Mouse (Mus musculus): ENCODE measurements around the gene Gm45213. TPM values are rescaled to one million over a fixed set of nuclear protein-coding genes. Genes with fewer than 3 reads are reported as not detected.
A peak's percentile ranks its signal among the peaks of the same experiment; 100 is the strongest.

Gene Gm45213
- polyA plus RNA-seq, 1 experiment from 2014 or later = not detected

GRCm38 (mm10) chr7:66092656-66093055 lies 49.3 kb downstream of the Gm45213 start:
- Histone ChIP-seq H3K27me3 (ENCODE audit: control insufficient read depth, insufficient read depth, low read length) (no peaks in the 10 kb centered on the region), H3K9ac (ENCODE audit: low read length) (no peak overlapping the region), H3K4me2 (ENCODE audit: low read depth, low read length) (no peak overlapping the region), H3K4me1 (ENCODE audit: control insufficient read depth, insufficient read depth, low read length) (no peaks in the 10 kb centered on the region), H3K4me3 (replicated peaks; ENCODE audit: low read length) (no peak overlapping the region), H3K9me3 (replicated peaks; ENCODE audit: control insufficient read depth, low read length) (no peaks in the 10 kb centered on the region), H3K27ac (ENCODE audit: low read length) (no peak overlapping the region), H3K36me3 (ENCODE audit: control insufficient read depth, insufficient read depth, low read length) (peaks cover 13% of the 10 kb centered on the region; the same call in 1 of the 2 replicates)
- 85% methylated on average over 8 of the region's 8 CpGs for WGBS
- 0 out of 2 replicates have a peak, but pooled peaks have one; percentile 17 for ATAC-seq (ENCODE audit: insufficient read depth, low FRiP score)

DNA sequence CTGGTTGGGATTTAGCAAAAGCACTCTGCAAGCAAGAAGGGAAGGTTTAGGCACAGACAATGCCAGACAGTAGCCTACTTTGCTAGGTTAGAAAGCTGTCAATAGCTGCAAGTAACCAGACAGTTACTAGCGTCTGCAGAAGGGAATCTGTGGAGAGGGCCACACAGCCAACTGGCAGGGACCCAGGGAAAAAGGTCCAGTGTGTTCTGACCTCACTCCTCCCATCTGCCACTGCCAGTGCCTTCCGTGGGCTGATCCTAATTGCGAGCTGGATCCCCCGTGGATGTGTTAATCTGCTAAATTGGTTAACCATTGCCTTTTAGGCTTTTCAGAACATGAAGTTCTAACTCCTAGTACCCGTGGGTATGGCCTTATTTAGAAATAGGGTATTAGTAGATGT lies 50.7 kb downstream of the Gm45213 start:
- Histone ChIP-seq H3K4me2 (ENCODE audit: low read depth, low read length) (no peak overlapping the region), H3K27ac (ENCODE audit: low read length) (no peak overlapping the region), H3K4me1 (ENCODE audit: control insufficient read depth, insufficient read depth, low read length) (no peaks in the 10 kb centered on the region), H3K27me3 (ENCODE audit: control insufficient read depth, insufficient read depth, low read length) (no peaks in the 10 kb centered on the region), H3K4me3 (replicated peaks; ENCODE audit: low read length) (no peak overlapping the region), H3K9me3 (replicated peaks; ENCODE audit: control insufficient read depth, low read length) (no peaks in the 10 kb centered on the region), H3K36me3 (ENCODE audit: control insufficient read depth, insufficient read depth, low read length) (peaks cover 5% of the 10 kb centered on the region; the same call in 1 of the 2 replicates), H3K9ac (ENCODE audit: low read length) (no peak overlapping the region)
- no peak for ATAC-seq (ENCODE audit: insufficient read depth, low FRiP score)
- 64% methylated on average over 5 of the region's 5 CpGs for WGBS

GRCm38 (mm10) chr7:66098803-66099202 lies 55.4 kb downstream of the Gm45213 start:
- no peak for ATAC-seq (ENCODE audit: insufficient read depth, low FRiP score)
- no peak overlapping the region for H3K4me2 ChIP-seq (ENCODE audit: low read depth, low read length)
- H3K9me3 ChIP-seq (replicated peaks; ENCODE audit: control insufficient read depth, low read length) = no peaks in the 10 kb centered on the region
- no peaks in the 10 kb centered on the region for H3K27me3 ChIP-seq (ENCODE audit: control insufficient read depth, insufficient read depth, low read length)
- no peak overlapping the region for H3K27ac ChIP-seq (ENCODE audit: low read length)
- no peaks in the 10 kb centered on the region for H3K4me1 ChIP-seq (ENCODE audit: control insufficient read depth, insufficient read depth, low read length)
- H3K9ac ChIP-seq (ENCODE audit: low read length) = no peak overlapping the region
- 85% methylated on average over 7 of the region's 7 CpGs for WGBS
- no peak overlapping the region for H3K4me3 ChIP-seq (replicated peaks; ENCODE audit: low read length)
- H3K36me3 ChIP-seq (ENCODE audit: control insufficient read depth, insufficient read depth, low read length) = no peaks in the 10 kb centered on the region

DNA sequence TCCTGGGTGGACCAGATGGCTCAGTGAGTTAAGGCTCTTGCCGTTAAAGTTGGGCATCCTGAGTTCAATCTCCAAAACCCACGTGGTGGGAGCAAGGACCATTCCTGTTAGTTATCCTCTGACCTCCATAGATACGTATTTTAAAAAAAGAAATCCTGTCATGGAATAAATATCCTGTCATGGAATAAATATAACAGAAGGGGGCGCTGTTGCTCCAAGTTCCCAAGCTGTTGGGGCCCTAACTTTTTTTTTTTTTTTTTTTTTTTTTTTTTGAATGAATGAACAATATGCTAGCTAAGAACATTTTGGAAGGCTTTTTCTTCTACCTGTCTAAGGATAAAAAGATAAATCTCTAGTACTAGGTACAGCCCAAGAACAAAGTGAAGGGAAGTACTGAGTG lies 58.5 kb downstream of the Gm45213 start:
- no peak for ATAC-seq (ENCODE audit: insufficient read depth, low FRiP score)
- WGBS = 4% methylated on average over 4 of the region's 4 CpGs
- Histone ChIP-seq H3K4me3 (replicated peaks; ENCODE audit: low read length) (no peak overlapping the region), H3K9ac (ENCODE audit: low read length) (no peak overlapping the region), H3K4me1 (ENCODE audit: control insufficient read depth, insufficient read depth, low read length) (0 out of 2 replicates have a peak, but pooled peaks cover 2% of the 10 kb centered on the region), H3K27ac (ENCODE audit: low read length) (no peak overlapping the region), H3K36me3 (ENCODE audit: control insufficient read depth, insufficient read depth, low read length) (no peaks in the 10 kb centered on the region), H3K4me2 (ENCODE audit: low read depth, low read length) (no peak overlapping the region), H3K27me3 (ENCODE audit: control insufficient read depth, insufficient read depth, low read length) (no peaks in the 10 kb centered on the region), H3K9me3 (replicated peaks; ENCODE audit: control insufficient read depth, low read length) (no peaks in the 10 kb centered on the region)

GRCm38 (mm10) chr7:66104531-66104930 lies 61.1 kb downstream of the Gm45213 start:
- no peak overlapping the region for H3K27ac ChIP-seq (ENCODE audit: low read length)
- no peaks in the 10 kb centered on the region for H3K9me3 ChIP-seq (replicated peaks; ENCODE audit: control insufficient read depth, low read length)
- no peak for ATAC-seq (ENCODE audit: insufficient read depth, low FRiP score)
- no peak overlapping the region for H3K4me2 ChIP-seq (ENCODE audit: low read depth, low read length)
- H3K4me3 ChIP-seq (replicated peaks; ENCODE audit: low read length) = no peak overlapping the region
- 91% methylated on average over 5 of the region's 5 CpGs for WGBS
- no peak overlapping the region for H3K9ac ChIP-seq (ENCODE audit: low read length)
- 0 out of 2 replicates have a peak, but pooled peaks cover 2% of the 10 kb centered on the region for H3K4me1 ChIP-seq (ENCODE audit: control insufficient read depth, insufficient read depth, low read length)
- no peaks in the 10 kb centered on the region for H3K36me3 ChIP-seq (ENCODE audit: control insufficient read depth, insufficient read depth, low read length)
- H3K27me3 ChIP-seq (ENCODE audit: control insufficient read depth, insufficient read depth, low read length) = no peaks in the 10 kb centered on the region

DNA sequence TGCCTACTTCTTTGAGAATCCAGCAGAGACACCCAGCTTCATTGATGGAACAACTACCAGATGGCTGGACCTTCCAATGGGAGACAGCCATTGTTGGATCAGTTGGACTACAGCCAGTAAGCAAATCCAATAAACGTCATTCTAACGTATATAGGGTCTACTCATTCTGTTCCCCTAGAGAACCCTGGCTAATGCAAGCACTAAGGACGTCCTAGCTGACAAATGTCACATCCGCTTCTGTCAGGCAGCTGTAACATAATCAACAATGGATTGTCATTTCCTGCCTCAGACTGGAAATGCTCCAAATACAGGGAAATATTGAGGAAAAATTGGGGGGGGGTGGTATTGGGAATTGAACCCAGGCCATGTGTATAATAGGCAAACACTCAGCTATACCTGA lies 62.4 kb downstream of the Gm45213 start:
- WGBS = 40% methylated on average over 4 of the region's 4 CpGs

GRCm38 (mm10) chr7:66106581-66107056 lies 63.2 kb downstream of the Gm45213 start:
- no peak overlapping the region for H3K9ac ChIP-seq (ENCODE audit: low read length)
- ATAC-seq (ENCODE audit: insufficient read depth, low FRiP score) = no peak
- WGBS = 52% methylated on average over 7 of the region's 7 CpGs
- no peak overlapping the region for H3K27ac ChIP-seq (ENCODE audit: low read length)
- no peak overlapping the region for H3K4me3 ChIP-seq (replicated peaks; ENCODE audit: low read length)
- no peaks in the 10 kb centered on the region for H3K27me3 ChIP-seq (ENCODE audit: control insufficient read depth, insufficient read depth, low read length)
- H3K9me3 ChIP-seq (replicated peaks; ENCODE audit: control insufficient read depth, low read length) = no peaks in the 10 kb centered on the region
- no peaks in the 10 kb centered on the region for H3K36me3 ChIP-seq (ENCODE audit: control insufficient read depth, insufficient read depth, low read length)
- H3K4me1 ChIP-seq (ENCODE audit: control insufficient read depth, insufficient read depth, low read length) = peaks cover 9% of the 10 kb centered on the region
- no peak overlapping the region for H3K4me2 ChIP-seq (ENCODE audit: low read depth, low read length)

More for the DNA sequence above, 62.4 kb downstream of the Gm45213 start:
- H3K36me3 ChIP-seq (ENCODE audit: control insufficient read depth, insufficient read depth, low read length) = no peaks in the 10 kb centered on the region
- H3K27ac ChIP-seq (ENCODE audit: low read length) = no peak overlapping the region
- H3K4me3 ChIP-seq (replicated peaks; ENCODE audit: low read length) = no peak overlapping the region
- H3K4me1 ChIP-seq (ENCODE audit: control insufficient read depth, insufficient read depth, low read length) = peaks cover 5% of the 10 kb centered on the region; the same call in 1 of the 2 replicates
- H3K4me2 ChIP-seq (ENCODE audit: low read depth, low read length) = no peak overlapping the region
- no peaks in the 10 kb centered on the region for H3K27me3 ChIP-seq (ENCODE audit: control insufficient read depth, insufficient read depth, low read length)
- no peaks in the 10 kb centered on the region for H3K9me3 ChIP-seq (replicated peaks; ENCODE audit: control insufficient read depth, low read length)
- ATAC-seq (ENCODE audit: insufficient read depth, low FRiP score) = no peak
- H3K9ac ChIP-seq (ENCODE audit: low read length) = no peak overlapping the region

DNA sequence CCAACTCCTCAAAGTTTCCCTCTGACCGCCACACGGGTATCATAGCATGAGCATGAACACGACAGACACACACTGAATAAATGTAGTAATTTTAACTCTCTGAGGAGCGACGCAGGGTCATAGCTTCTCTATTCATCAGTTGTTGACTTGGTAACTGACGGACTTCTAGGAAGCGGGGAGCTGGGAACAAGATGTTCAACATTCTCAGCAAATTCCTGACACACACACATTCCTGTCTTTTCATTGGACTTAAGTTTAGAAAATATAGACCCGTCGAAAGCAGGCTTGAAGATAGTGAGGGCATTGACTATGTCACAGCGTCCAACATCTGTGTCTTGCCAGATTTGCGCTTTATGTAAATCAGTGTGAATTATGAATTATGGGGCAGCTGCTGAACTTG lies 63.8 kb downstream of the Gm45213 start:
- no peak overlapping the region for H3K9ac ChIP-seq (ENCODE audit: low read length)
- no peaks in the 10 kb centered on the region for H3K36me3 ChIP-seq (ENCODE audit: control insufficient read depth, insufficient read depth, low read length)
- H3K4me1 ChIP-seq (ENCODE audit: control insufficient read depth, insufficient read depth, low read length) = peaks cover 13% of the 10 kb centered on the region
- ATAC-seq (ENCODE audit: insufficient read depth, low FRiP score) = no peak
- WGBS = 59% methylated on average over 11 of the region's 11 CpGs
- H3K27ac ChIP-seq (ENCODE audit: low read length) = no peak overlapping the region
- no peak overlapping the region for H3K4me3 ChIP-seq (replicated peaks; ENCODE audit: low read length)
- H3K9me3 ChIP-seq (replicated peaks; ENCODE audit: control insufficient read depth, low read length) = no peaks in the 10 kb centered on the region
- no peaks in the 10 kb centered on the region for H3K27me3 ChIP-seq (ENCODE audit: control insufficient read depth, insufficient read depth, low read length)
- no peak overlapping the region for H3K4me2 ChIP-seq (ENCODE audit: low read depth, low read length)

DNA sequence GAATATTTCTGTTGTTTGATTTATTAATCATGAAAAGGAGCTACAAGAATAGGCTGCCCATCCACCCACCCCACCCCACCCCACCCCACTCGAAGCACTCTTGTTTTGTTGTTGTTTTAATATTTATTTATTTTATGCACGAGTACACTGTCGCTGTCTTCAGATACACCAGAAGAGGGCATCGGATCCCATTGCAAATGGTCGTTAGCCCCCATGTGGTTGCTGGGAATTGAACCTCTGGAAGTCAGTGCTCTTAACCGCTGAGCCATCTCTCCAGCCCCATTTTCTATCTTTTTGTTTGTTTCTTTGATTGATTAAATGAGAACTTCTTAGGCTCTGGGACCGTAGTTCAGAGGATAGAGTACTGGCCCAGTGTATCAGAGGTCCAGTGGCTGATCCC lies 64.5 kb downstream of the Gm45213 start:
- H3K27me3 ChIP-seq (ENCODE audit: control insufficient read depth, insufficient read depth, low read length) = no peaks in the 10 kb centered on the region

More for the DNA sequence above, 64.5 kb downstream of the Gm45213 start:
- H3K27ac ChIP-seq (ENCODE audit: low read length) = no peak overlapping the region
- H3K9me3 ChIP-seq (replicated peaks; ENCODE audit: control insufficient read depth, low read length) = no peaks in the 10 kb centered on the region
- H3K9ac ChIP-seq (ENCODE audit: low read length) = no peak overlapping the region
- no peak for ATAC-seq (ENCODE audit: insufficient read depth, low FRiP score)
- H3K4me3 ChIP-seq (replicated peaks; ENCODE audit: low read length) = no peak overlapping the region
- H3K4me1 ChIP-seq (ENCODE audit: control insufficient read depth, insufficient read depth, low read length) = peaks cover 15% of the 10 kb centered on the region
- H3K4me2 ChIP-seq (ENCODE audit: low read depth, low read length) = no peak overlapping the region
- WGBS = 11% methylated on average over 7 of the region's 7 CpGs
- no peaks in the 10 kb centered on the region for H3K36me3 ChIP-seq (ENCODE audit: control insufficient read depth, insufficient read depth, low read length)
